Mouse (Mus musculus): ENCODE results near the gene Tmem231.
"Not testable (repeated sequence)": the region's sequence is repeated elsewhere in the genome, so short reads cannot be mapped to it uniquely, and the experiment has no call there.

Tmem231 gene

DNA sequence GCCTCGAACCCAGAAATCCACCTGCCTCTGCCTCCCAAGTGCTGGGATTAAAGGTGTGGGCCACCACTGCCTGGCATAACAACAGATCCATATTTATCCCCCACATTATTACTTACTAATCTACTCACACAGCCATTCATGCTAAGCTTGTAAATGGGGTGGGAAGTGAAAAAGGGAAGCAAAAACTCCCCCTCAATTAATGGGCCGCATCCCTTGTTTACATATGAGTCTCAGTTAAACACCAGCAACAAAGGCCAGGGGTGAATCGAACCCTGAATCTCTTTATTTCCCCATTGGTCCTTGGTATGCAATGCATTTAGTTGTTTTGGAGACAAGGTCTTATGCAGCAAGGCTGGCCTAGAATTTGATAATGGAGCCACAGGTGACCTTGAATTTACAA, 17.2 kb upstream of the Tmem231 start:
- no peak for DNase-seq (ENCODE audit: inconsistent age in 2 of 2, low spot score in 1 of 2)

DNA sequence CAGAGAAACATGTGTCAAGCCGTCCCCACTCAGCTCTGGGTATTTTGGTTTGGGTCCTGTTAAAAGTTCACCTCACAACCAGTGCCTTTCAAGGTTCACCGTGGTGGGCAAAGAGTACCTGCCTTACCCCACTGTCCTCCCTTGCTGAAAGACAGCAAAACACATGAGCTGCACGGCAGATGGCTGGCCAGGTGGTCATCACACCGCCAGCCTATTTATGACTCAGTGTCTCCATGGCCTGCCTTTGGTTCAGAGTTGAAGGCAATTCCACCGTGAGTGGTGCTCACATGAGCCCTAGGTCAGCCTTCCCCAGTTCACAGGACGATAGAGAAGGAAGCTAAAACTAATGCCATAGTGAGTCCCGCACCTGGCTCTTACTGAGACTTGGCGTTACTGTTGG, 14.3 kb upstream of the Tmem231 start:
- DNase-seq (ENCODE audit: inconsistent age in 2 of 2, low spot score in 1 of 2): no peak

DNA sequence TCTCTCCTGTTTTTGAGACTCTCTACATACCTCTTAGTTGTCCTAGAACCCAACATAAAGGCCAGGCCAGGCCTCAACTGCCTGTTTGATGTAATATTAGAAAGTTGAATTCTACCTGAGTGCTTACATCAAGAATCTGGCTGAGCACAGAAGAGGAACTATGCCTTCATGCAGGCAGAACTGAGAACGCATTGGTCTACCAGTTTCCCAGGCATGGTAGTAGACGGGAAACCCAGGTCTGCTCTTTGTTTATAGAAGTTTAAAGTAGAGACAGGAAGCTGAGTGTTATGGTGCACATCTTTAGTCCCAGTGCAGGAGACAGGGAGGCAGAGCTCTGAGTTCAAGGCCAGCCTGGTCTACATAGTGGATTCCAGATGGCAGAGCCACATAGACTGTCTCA, 13.5 kb upstream of the Tmem231 start:
- no peak for DNase-seq (ENCODE audit: inconsistent age in 2 of 2, low spot score in 1 of 2)

- DNase-seq (ENCODE audit: inconsistent age in 2 of 2, low spot score in 1 of 2): no peak
These were observed 9.9 kb upstream of the Tmem231 start for GRCm38 (mm10) chr8:111943544-111943943.

- peak; percentile 59 to 84 for DNase-seq (ENCODE audit: inconsistent age in 2 of 2, low spot score in 1 of 2)
These were observed 7.4 kb upstream of the Tmem231 start for GRCm38 (mm10) chr8:111941101-111941454.

- peak; percentile 98 for DNase-seq (ENCODE audit: inconsistent age in 2 of 2, low spot score in 1 of 2)
These were observed 6.8 kb upstream of the Tmem231 start, which contains the start of gene Gabarapl2 for GRCm38 (mm10) chr8:111940171-111941100. TSS of gene Gabarapl2 (plus strand) at chr8:111940703.

DNA sequence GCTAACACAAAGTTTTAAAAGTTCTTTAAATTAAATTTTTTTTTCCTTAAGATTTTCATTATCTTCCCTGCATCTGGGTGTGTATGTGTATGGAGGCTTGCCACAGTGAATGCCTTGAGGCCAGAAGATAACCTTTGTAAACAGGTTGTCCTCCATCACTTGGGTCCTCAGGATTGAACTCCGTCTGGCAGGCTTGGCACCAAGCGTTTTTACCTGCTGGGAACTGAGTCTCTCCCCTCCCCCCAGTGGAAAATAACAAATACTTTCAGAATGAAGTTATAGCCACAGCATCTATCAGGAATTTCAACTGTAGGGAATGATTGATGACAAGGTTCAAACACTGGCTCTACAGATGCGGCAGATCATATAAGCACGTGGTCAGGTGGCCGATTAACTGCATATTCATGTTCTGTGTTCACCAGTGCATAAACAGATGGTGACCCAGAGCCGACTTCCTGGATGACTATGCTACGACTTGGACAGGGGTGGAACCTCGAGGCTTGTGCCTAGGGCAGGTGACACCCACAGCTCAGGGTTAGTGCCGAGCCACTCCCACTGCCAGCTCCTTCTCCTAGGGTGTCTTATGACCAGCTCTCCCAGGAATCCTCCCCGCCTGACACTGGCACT, 5.9 kb upstream of the Tmem231 start:
- peak; percentile 71 to 86 for DNase-seq (ENCODE audit: inconsistent age in 2 of 2, low spot score in 1 of 2)

DNA sequence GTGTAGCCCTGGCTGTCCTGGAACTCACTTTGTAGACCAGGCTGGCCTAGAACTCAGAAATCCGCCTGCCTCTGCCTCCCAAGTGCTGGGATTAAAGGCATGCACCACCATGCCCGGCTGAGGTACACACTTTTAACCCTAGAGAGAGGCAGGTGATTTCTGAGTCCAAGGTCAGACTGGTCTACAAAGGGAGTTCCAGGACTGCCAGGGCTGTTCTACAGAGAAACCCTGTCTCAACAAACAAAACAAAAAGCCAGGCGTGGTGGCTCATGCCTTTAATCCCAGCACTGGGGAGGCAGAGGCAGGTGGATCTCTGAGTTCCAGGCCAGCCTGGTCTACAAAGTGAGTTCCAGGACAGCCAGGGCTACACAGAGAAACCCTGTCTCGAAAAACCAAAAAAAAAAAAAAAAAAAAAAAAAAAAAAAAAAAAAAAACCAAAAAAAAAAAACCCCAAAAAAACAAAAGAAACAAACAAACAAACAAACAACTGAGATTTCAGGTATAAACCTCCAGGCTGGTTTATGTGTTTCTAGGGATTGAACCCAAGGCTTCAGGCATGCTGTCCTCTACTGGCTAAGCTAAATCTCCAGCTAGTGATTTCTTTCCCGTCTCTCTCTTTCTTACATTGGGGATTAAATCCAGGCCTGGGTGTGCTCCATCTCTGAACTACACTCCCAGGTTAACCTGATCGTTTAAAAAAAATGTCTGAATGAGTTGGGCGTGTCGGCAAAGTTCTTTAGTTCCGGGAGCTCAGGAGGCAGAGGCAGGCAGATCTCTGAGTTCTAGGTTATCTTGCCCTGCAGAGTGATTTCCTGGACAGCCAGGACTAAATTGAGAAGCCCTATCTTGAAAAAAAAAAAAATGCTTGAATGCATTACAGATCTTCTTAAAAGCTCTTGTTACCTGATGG, 4.7 kb upstream of the Tmem231 start:
- DNase-seq (ENCODE audit: inconsistent age in 2 of 2, low spot score in 1 of 2): not testable (repeated sequence)

- no peak for DNase-seq (ENCODE audit: inconsistent age in 2 of 2, low spot score in 1 of 2)
These were observed 3.5 kb upstream of the Tmem231 start for GRCm38 (mm10) chr8:111937184-111937583.

DNA sequence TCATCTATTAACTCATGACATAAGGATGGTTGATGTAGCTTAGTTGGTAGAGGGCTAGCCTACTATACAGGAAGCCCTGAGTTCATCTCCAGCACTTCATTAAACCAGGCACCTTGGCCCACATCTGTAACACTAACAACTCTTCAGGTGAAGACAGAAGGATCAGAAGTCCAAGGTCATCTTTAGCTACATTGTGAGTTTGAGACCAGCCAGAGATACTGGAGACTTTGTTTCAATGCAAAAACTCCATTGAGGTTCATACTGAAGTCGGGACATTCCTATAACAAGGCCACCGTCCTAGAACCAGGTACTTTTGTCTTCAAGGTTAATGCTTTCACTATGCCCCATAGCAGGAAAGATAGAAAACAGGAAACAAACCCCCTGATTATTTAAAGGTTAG, 520 bp upstream of the Tmem231 start:
- DNase-seq (ENCODE audit: inconsistent age in 2 of 2, low spot score in 1 of 2): no peak

DNA sequence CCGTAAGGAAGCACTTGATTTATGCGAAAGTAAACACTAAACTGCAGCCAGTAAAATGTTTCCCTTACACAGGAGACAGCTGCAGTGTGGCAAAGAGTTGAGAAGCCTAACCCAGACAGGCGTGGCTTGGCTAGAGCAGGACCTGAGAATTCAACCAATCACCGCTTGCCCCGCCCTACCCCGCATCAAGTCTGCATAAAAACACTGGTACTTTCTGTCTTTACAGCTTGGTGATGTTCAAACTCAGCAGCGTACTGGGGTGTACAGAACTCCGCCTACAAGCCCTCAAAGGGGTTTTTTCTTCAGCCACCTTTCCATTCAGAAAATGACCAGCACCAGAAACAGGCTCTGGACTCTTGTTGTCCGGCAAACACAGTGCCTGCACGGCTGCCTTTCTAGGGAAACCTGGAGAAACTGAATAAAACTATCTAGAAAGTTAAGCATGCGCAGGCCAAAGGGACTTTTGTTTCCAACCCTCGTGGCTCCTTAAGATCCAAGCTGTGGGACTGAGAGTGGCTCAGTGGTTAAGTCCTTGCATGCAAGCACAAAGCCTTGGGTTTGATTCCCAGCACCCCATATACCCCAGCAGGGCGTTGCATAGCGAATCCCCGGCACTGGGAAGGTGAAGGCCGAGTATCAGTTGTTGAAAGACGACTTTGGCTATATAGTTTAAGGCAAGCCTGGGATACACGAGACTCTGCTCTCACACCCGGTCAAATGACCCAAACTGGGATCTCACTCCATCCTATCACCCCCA, 923 bp downstream of the Tmem231 start:
- DNase-seq (ENCODE audit: inconsistent age in 2 of 2, low spot score in 1 of 2): peak; percentile 73 to 82

- DNase-seq (ENCODE audit: inconsistent age in 2 of 2, low spot score in 1 of 2): no peak
These were observed 2.0 kb downstream of the Tmem231 start for GRCm38 (mm10) chr8:111931721-111932120.

GRCm38 (mm10) chr8:111929648-111930344, 3.9 kb downstream of the Tmem231 start:
- DNase-seq (ENCODE audit: inconsistent age in 2 of 2, low spot score in 1 of 2): no peak

GRCm38 (mm10) chr8:111924976-111925375, 8.7 kb downstream of the Tmem231 start:
- no peak for DNase-seq (ENCODE audit: inconsistent age in 2 of 2, low spot score in 1 of 2)

- DNase-seq (ENCODE audit: inconsistent age in 2 of 2, low spot score in 1 of 2): peak; percentile 65 to 89
These were observed 10.3 kb downstream of the Tmem231 start for GRCm38 (mm10) chr8:111923383-111923804.

DNA sequence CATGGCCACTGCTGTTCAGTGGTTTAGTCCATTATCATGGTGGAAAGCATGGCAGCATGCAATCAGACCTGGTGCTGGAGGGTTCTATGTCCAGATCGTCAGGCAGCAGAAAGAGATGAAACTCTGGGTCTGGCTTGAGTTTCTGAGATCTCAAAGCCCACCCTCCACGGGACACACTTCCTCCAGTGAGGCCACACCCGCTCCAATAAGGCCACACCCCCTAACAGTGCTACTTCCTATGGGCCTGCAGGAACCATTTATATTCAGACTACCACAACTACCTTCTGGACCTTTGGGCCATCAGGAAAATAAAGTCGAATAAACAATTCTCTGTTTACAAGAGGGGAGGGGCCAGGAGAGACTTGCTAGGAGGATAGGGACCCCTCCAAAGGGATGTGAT, 12.7 kb downstream of the Tmem231 start:
- no peak for DNase-seq (ENCODE audit: inconsistent age in 2 of 2, low spot score in 1 of 2)

- no peak for DNase-seq (ENCODE audit: inconsistent age in 2 of 2, low spot score in 1 of 2)
These were observed 14.0 kb downstream of the Tmem231 start for GRCm38 (mm10) chr8:111919663-111920062.

DNA sequence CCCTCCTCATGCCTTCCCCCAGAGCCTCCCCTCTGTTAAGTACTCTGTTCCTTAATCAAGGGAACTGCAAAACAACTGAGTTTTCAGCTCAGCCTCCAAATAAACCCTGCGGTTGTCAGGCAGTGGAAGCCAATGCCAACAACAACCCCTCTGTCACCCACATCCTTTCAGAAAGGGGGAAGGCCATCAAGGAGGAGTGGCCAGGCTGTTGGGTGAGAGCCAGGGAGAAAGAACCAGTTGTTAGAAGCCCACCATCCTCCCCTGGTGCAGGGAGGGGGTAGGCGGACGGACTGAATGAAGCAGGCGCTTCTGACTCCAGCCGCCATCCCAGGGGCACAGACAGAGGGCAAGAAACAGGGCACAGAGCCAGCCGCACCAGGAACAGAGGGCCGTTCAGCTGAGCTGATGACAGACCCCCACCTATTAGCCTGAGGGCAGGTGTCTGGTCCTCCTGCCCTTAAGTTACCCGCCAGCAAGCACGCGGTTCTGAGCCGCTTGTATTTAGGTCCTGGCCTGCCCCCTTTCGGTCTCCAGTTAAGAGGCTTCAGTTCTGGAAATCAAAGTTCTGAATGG, 20.7 kb downstream of the Tmem231 start:
- no peak for DNase-seq (ENCODE audit: inconsistent age in 2 of 2, low spot score in 1 of 2)

DNA sequence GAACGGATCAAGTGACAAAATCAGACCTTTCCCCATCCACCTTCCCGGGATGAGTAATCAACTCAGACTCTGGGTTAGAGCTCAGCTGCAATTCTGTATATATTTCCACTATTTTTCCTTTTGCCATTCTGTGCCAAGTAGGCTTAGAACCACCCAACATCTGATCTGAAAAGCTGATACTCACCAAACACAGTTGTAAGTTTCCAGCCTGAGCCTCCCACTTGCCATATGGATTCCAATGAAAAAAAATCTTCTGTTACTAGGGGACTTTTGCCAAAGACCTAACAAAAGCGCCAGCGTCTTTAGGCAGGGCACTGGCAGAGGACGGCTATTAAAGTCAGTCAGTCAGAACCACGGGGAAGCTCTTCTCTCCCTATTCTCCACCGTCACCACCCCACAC, 22.1 kb downstream of the Tmem231 start:
- no peak for DNase-seq (ENCODE audit: inconsistent age in 2 of 2, low spot score in 1 of 2)
